Comparison of ENCODE assay signal across 11 mouse cellular contexts in the genomic region with DNA sequence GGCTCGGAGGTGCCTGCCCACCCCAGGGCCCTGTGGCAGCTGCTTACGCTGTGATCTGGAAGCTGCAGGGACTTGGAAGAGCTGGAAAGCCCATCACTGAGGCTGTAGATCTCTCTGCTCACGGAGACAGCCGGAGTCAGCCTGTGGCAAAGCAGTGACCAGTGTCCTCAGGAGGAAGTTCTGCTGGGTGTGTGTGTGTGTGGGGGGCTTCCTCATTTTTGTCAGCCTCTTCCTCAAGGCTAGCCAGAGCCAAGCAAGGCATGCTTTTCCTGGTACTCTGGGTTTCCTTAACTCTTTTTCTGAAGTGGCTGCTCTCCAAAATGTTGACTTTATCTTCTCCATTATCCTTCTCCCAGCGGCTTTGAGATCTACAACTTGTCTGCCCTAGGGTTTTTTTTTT. TPM values are rescaled to one million over a fixed set of nuclear protein-coding genes. Genes with fewer than 3 reads are reported as not detected.
DNase-seq lines count a peak whose midpoint lies in the region; ATAC-seq and TF ChIP-seq lines count a peak whose summit lies in the region.
"Had no signal": no experiment of that assay in that cellular context is flagged by ENCODE, and none has a peak within 500 bp of the region (broad histone marks: within the 10 kb centered on the region; RNA-seq: fewer than 3 reads in every experiment).

No protein-coding gene starts in this region.

- ATAC-seq in intestine, embryonic 15.5 days = no peak
- ATAC-seq in intestine, embryonic 16.5 days = no peak
- no peak for ATAC-seq in heart, embryonic 11.5 days (replicated peaks; ENCODE audit: insufficient number of reproducible peaks, low FRiP score, low TSS enrichment)
- no peak; the same call in 1 of the 2 replicates for ATAC-seq in liver, embryonic 16.5 days (ENCODE audit: low read depth)
- no peak for ATAC-seq in midbrain, embryonic 13.5 days

- TF ChIP-seq EP300 in MEL (IDR thresholded peaks at IDR 0.05; ENCODE audit: low read depth in 1 of 2, low read length in 2 of 2) = 0 out of 4 replicates have a peak, but pooled peaks of 1 of the 2 experiments have one; percentile 31

- WGBS in intestine, embryonic 15.5 days = 63% methylated on average over 5 of the region's 5 CpGs
- 51% methylated on average over 5 of the region's 5 CpGs for WGBS in intestine, embryonic 16.5 days
- WGBS in heart, embryonic 11.5 days (ENCODE audit: insufficient replicate concordance) = 42% methylated on average over 5 of the region's 5 CpGs
- 30% methylated on average over 5 of the region's 5 CpGs for WGBS in liver, embryonic 16.5 days (ENCODE audit: insufficient replicate concordance)
- WGBS in midbrain, embryonic 13.5 days = 74% methylated on average over 5 of the region's 5 CpGs

- peak; percentile 72 for DNase-seq in MEL (ENCODE audit: low read depth, low spot score)
- DNase-seq in retina, postnatal 1 day = no peak
- DNase-seq in frontal cortex, postnatal 14 days (ENCODE audit: low spot score in 2 of 2) = no peak
- DNase-seq: kidney, adult 9 months had no signal

- no peak overlapping the region for H3K4me2 ChIP-seq in intestine, embryonic 15.5 days (replicated peaks)
- no peak overlapping the region for H3K4me2 ChIP-seq in intestine, embryonic 16.5 days (ENCODE audit: low read depth, low read length)
- H3K4me2 ChIP-seq in heart, embryonic 11.5 days = no peak overlapping the region
- H3K4me2 ChIP-seq in liver, embryonic 16.5 days (ENCODE audit: low read depth, low read length) = no peak overlapping the region
- H3K4me2 ChIP-seq in midbrain, embryonic 13.5 days (replicated peaks) = no peak overlapping the region
- H3K4me2 ChIP-seq: embryonic facial prominence, embryonic 13.5 days; limb, embryonic 13.5 days had no signal

- H3K9ac ChIP-seq in intestine, embryonic 15.5 days = no peak overlapping the region
- no peak overlapping the region for H3K9ac ChIP-seq in intestine, embryonic 16.5 days (ENCODE audit: low read depth, low read length)
- peak overlapping the region; percentile 23; the same call in 1 of the 2 replicates for H3K9ac ChIP-seq in MEL (ENCODE audit: control insufficient read depth, low read depth, low read length, poor library complexity, severe bottlenecking)
- H3K9ac ChIP-seq in heart, embryonic 11.5 days (ENCODE audit: low read depth, low read length) = 0 out of 2 replicates have a peak overlapping the region, but pooled peaks have one; percentile 22
- peak overlapping the region; percentile 22; the same call in 1 of the 2 replicates for H3K9ac ChIP-seq in liver, embryonic 16.5 days (ENCODE audit: low read depth, low read length)
- no peak overlapping the region for H3K9ac ChIP-seq in midbrain, embryonic 13.5 days (replicated peaks)
- H3K9ac ChIP-seq: embryonic facial prominence, embryonic 13.5 days had no signal

- 0 out of 2 replicates have a peak, but pooled peaks cover 2% of the 10 kb centered on the region for H3K4me1 ChIP-seq in intestine, embryonic 15.5 days (replicated peaks)
- no peaks in the 10 kb centered on the region for H3K4me1 ChIP-seq in intestine, embryonic 16.5 days (ENCODE audit: control insufficient read depth, insufficient read depth, low read length)
- H3K4me1 ChIP-seq in MEL (ENCODE audit: control insufficient read depth in 1 of 2, insufficient read depth in 2 of 2, low read length in 2 of 2) = peaks cover 8 to 9% of the 10 kb centered on the region in 2 experiments
- no peaks in the 10 kb centered on the region for H3K4me1 ChIP-seq in heart, embryonic 11.5 days (ENCODE audit: control insufficient read depth, insufficient read depth, low read length)
- H3K4me1 ChIP-seq in liver, embryonic 16.5 days (ENCODE audit: control insufficient read depth, low read depth, low read length) = no peaks in the 10 kb centered on the region
- H3K4me1 ChIP-seq in midbrain, embryonic 13.5 days (replicated peaks) = no peaks in the 10 kb centered on the region
- H3K4me1 ChIP-seq: embryonic facial prominence, embryonic 13.5 days; limb, embryonic 13.5 days had no signal

- 0 out of 2 replicates have a peak overlapping the region, but pooled peaks have one; percentile 27 for H3K27ac ChIP-seq in intestine, embryonic 15.5 days
- H3K27ac ChIP-seq in intestine, embryonic 16.5 days (ENCODE audit: low read length) = no peak overlapping the region
- peak overlapping the region; percentile 59 for H3K27ac ChIP-seq in MEL (ENCODE audit: control insufficient read depth, low read depth, low read length)
- 0 out of 2 replicates have a peak overlapping the region, but pooled peaks have one; percentile 29 for H3K27ac ChIP-seq in heart, embryonic 11.5 days (ENCODE audit: low read depth, low read length)
- peak overlapping the region; percentile 53 for H3K27ac ChIP-seq in liver, embryonic 16.5 days (ENCODE audit: low read length)
- no peak overlapping the region for H3K27ac ChIP-seq in midbrain, embryonic 13.5 days
- H3K27ac ChIP-seq: embryonic facial prominence, embryonic 13.5 days; limb, embryonic 13.5 days had no signal

- H3K4me3 ChIP-seq in intestine, embryonic 15.5 days (replicated peaks) = no peak overlapping the region
- H3K4me3 ChIP-seq in intestine, embryonic 16.5 days (ENCODE audit: low read length) = no peak overlapping the region
- H3K4me3 ChIP-seq in MEL (ENCODE audit: control insufficient read depth in 1 of 2, insufficient read depth in 1 of 2, low read depth in 2 of 2, low read length in 2 of 2) = no peak overlapping the region
- H3K4me3 ChIP-seq in heart, embryonic 11.5 days (ENCODE audit: low read depth, low read length) = no peak overlapping the region
- H3K4me3 ChIP-seq in liver, embryonic 16.5 days (ENCODE audit: low read depth, low read length) = no peak overlapping the region
- H3K4me3 ChIP-seq in midbrain, embryonic 13.5 days (replicated peaks) = no peak overlapping the region
- H3K4me3 ChIP-seq: embryonic facial prominence, embryonic 13.5 days; limb, embryonic 13.5 days had no signal

- H3K79me2 ChIP-seq in MEL (ENCODE audit: control insufficient read depth, insufficient read depth, low read length, poor library complexity) = no peaks in the 10 kb centered on the region

- H3K9me3 ChIP-seq in intestine, embryonic 15.5 days = peaks cover 4% of the 10 kb centered on the region; the same call in 1 of the 2 replicates
- 0 out of 2 replicates have a peak, but pooled peaks cover 2% of the 10 kb centered on the region for H3K9me3 ChIP-seq in intestine, embryonic 16.5 days (ENCODE audit: control insufficient read depth, low read length)
- no peaks in the 10 kb centered on the region for H3K9me3 ChIP-seq in MEL (replicated peaks; ENCODE audit: insufficient read depth, low read length)
- H3K9me3 ChIP-seq in heart, embryonic 11.5 days (replicated peaks; ENCODE audit: control insufficient read depth, low read length) = no peaks in the 10 kb centered on the region
- peaks cover 5% of the 10 kb centered on the region; the same call in 1 of the 2 replicates for H3K9me3 ChIP-seq in liver, embryonic 16.5 days (replicated peaks; ENCODE audit: control insufficient read depth, low read length)
- 0 out of 2 replicates have a peak, but pooled peaks cover 4% of the 10 kb centered on the region for H3K9me3 ChIP-seq in midbrain, embryonic 13.5 days
- H3K9me3 ChIP-seq: embryonic facial prominence, embryonic 13.5 days had no signal

- H3K27me3 ChIP-seq in intestine, embryonic 15.5 days (replicated peaks) = no peaks in the 10 kb centered on the region
- no peaks in the 10 kb centered on the region for H3K27me3 ChIP-seq in intestine, embryonic 16.5 days (replicated peaks; ENCODE audit: control insufficient read depth, insufficient read depth, low read length)
- no peaks in the 10 kb centered on the region for H3K27me3 ChIP-seq in MEL (ENCODE audit: control insufficient read depth in 1 of 2, insufficient read depth in 2 of 2, low read length in 2 of 2)
- H3K27me3 ChIP-seq in heart, embryonic 11.5 days (ENCODE audit: control insufficient read depth, insufficient read depth, low read length) = 0 out of 2 replicates have a peak, but pooled peaks cover 2% of the 10 kb centered on the region
- no peaks in the 10 kb centered on the region for H3K27me3 ChIP-seq in liver, embryonic 16.5 days (ENCODE audit: control insufficient read depth, insufficient read depth, low read depth, low read length)
- H3K27me3 ChIP-seq in midbrain, embryonic 13.5 days = no peaks in the 10 kb centered on the region
- H3K27me3 ChIP-seq: embryonic facial prominence, embryonic 13.5 days; limb, embryonic 13.5 days had no signal

- no peak for TF ChIP-seq CTCF in MEL (IDR thresholded peaks at IDR 0.05 in 2 of 3, conservative IDR thresholded peaks at IDR 0.05 in 1 of 3; ENCODE audit: control insufficient read depth in 1 of 3, insufficient read depth in 1 of 3, low read depth in 2 of 3, low read length in 3 of 3, poor library complexity in 1 of 3, severe bottlenecking in 1 of 3)

- no peak for TF ChIP-seq RAD21 in MEL (IDR thresholded peaks at IDR 0.05; ENCODE audit: low read depth, low read length)

- H3K36me3 ChIP-seq in intestine, embryonic 15.5 days = no peaks in the 10 kb centered on the region
- no peaks in the 10 kb centered on the region for H3K36me3 ChIP-seq in intestine, embryonic 16.5 days (ENCODE audit: control insufficient read depth, insufficient read depth, low read length)
- peaks cover 0 to 11% of the 10 kb centered on the region in 2 experiments; a peak in 2 of 4 replicates for H3K36me3 ChIP-seq in MEL (ENCODE audit: control insufficient read depth in 1 of 2, insufficient read depth in 2 of 2, low read length in 2 of 2)
- no peaks in the 10 kb centered on the region for H3K36me3 ChIP-seq in heart, embryonic 11.5 days (ENCODE audit: control insufficient read depth, insufficient read depth, low read length)
- no peaks in the 10 kb centered on the region for H3K36me3 ChIP-seq in liver, embryonic 16.5 days (ENCODE audit: control insufficient read depth, insufficient read depth)
- H3K36me3 ChIP-seq in midbrain, embryonic 13.5 days = no peaks in the 10 kb centered on the region
- H3K36me3 ChIP-seq: embryonic facial prominence, embryonic 13.5 days; limb, embryonic 13.5 days had no signal

- TF ChIP-seq POLR2A in MEL (IDR thresholded peaks at IDR 0.05; ENCODE audit: control insufficient read depth in 1 of 2, insufficient read depth in 1 of 2, low read depth in 1 of 2, low read length in 2 of 2, poor library complexity in 1 of 2) = no peak

RNA-seq across cellular contexts. Expression of gene Vps37b, which starts 27.6 kb away (rescaled TPM):
- polyA plus RNA-seq in intestine, embryonic 15.5 days (2015; fragmentation: Nextera tagmentation; extraction: Ambion mirVana) = 28.2 and 28.8 TPM in 2 replicates
- polyA plus RNA-seq in intestine, embryonic 16.5 days (2015; fragmentation: Nextera tagmentation; extraction: Ambion mirVana) = 25.7 and 27.1 TPM in 2 replicates
- 27.4 and 28.6 TPM in 2 replicates for total RNA-seq in MEL (2012; rRNA removed)
- 10 to 100 TPM in 1 of 2 experiments, not detected in 1; 66.0 TPM for polyA plus RNA-seq in MEL (2012; ENCODE audit: insufficient read depth in 1 of 2, insufficient read length in 2 of 2, low read depth in 1 of 2, low replicate concordance in 2 of 2, missing spikeins in 1 of 2)
- 43.3 and 48.2 TPM in 2 replicates for polyA plus RNA-seq in heart, embryonic 11.5 days (2014; fragmentation: Nextera tagmentation; extraction: Ambion mirVana)
- 14.3 and 16.3 TPM in 2 replicates for polyA plus RNA-seq in liver, embryonic 16.5 days (2015; fragmentation: Nextera tagmentation; extraction: Ambion mirVana)
- polyA plus RNA-seq in midbrain, embryonic 13.5 days (2015; fragmentation: Nextera tagmentation; extraction: Ambion mirVana) = 71.5 and 79.3 TPM in 2 replicates

RNA-seq across cellular contexts. Expression of gene Abcb9, which starts 35.9 kb away (rescaled TPM):
- polyA plus RNA-seq in intestine, embryonic 15.5 days (2015; fragmentation: Nextera tagmentation; extraction: Ambion mirVana) = 2.3 and 2.5 TPM in 2 replicates
- 2.5 and 3.2 TPM in 2 replicates for polyA plus RNA-seq in intestine, embryonic 16.5 days (2015; fragmentation: Nextera tagmentation; extraction: Ambion mirVana)
- 2.1 and 2.4 TPM in 2 replicates for total RNA-seq in MEL (2012; rRNA removed)
- polyA plus RNA-seq in MEL (2012; ENCODE audit: insufficient read depth in 1 of 2, insufficient read length in 2 of 2, low read depth in 1 of 2, low replicate concordance in 2 of 2, missing spikeins in 1 of 2) = 1 to 10 TPM in 1 of 2 experiments, not detected in 1; 8.1 TPM
- polyA plus RNA-seq in heart, embryonic 11.5 days (2014; fragmentation: Nextera tagmentation; extraction: Ambion mirVana) = 1.1 and 1.4 TPM in 2 replicates
- 6.4 and 6.7 TPM in 2 replicates for polyA plus RNA-seq in liver, embryonic 16.5 days (2015; fragmentation: Nextera tagmentation; extraction: Ambion mirVana)
- polyA plus RNA-seq in midbrain, embryonic 13.5 days (2015; fragmentation: Nextera tagmentation; extraction: Ambion mirVana) = 4.7 and 4.9 TPM in 2 replicates

RNA-seq across cellular contexts. Expression of gene Ogfod2, which starts 52.4 kb away (rescaled TPM):
- 26.3 and 29.2 TPM in 2 replicates for polyA plus RNA-seq in intestine, embryonic 15.5 days (2015; fragmentation: Nextera tagmentation; extraction: Ambion mirVana)
- 30.5 and 33.6 TPM in 2 replicates for polyA plus RNA-seq in intestine, embryonic 16.5 days (2015; fragmentation: Nextera tagmentation; extraction: Ambion mirVana)
- total RNA-seq in MEL (2012; rRNA removed) = 37.9 and 39.8 TPM in 2 replicates
- 10 to 100 TPM in 1 of 2 experiments, not detected in 1; 51.2 TPM for polyA plus RNA-seq in MEL (2012; ENCODE audit: insufficient read depth in 1 of 2, insufficient read length in 2 of 2, low read depth in 1 of 2, low replicate concordance in 2 of 2, missing spikeins in 1 of 2)
- polyA plus RNA-seq in heart, embryonic 11.5 days (2014; fragmentation: Nextera tagmentation; extraction: Ambion mirVana) = 13.6 and 14.8 TPM in 2 replicates
- 15.0 and 15.7 TPM in 2 replicates for polyA plus RNA-seq in liver, embryonic 16.5 days (2015; fragmentation: Nextera tagmentation; extraction: Ambion mirVana)
- 25.4 and 30.6 TPM in 2 replicates for polyA plus RNA-seq in midbrain, embryonic 13.5 days (2015; fragmentation: Nextera tagmentation; extraction: Ambion mirVana)

RNA-seq across cellular contexts. Expression of gene Arl6ip4, which starts 56.2 kb away (rescaled TPM):
- polyA plus RNA-seq in intestine, embryonic 15.5 days (2015; fragmentation: Nextera tagmentation; extraction: Ambion mirVana) = 90.8 and 95.4 TPM in 2 replicates
- polyA plus RNA-seq in intestine, embryonic 16.5 days (2015; fragmentation: Nextera tagmentation; extraction: Ambion mirVana) = 78.1 and 84.8 TPM in 2 replicates
- 57.8 and 60.4 TPM in 2 replicates for total RNA-seq in MEL (2012; rRNA removed)
- 100 to 1,000 TPM in 1 of 2 experiments, not detected in 1; 128 TPM for polyA plus RNA-seq in MEL (2012; ENCODE audit: insufficient read depth in 1 of 2, insufficient read length in 2 of 2, low read depth in 1 of 2, low replicate concordance in 2 of 2, missing spikeins in 1 of 2)
- 65.7 and 74.6 TPM in 2 replicates for polyA plus RNA-seq in heart, embryonic 11.5 days (2014; fragmentation: Nextera tagmentation; extraction: Ambion mirVana)
- polyA plus RNA-seq in liver, embryonic 16.5 days (2015; fragmentation: Nextera tagmentation; extraction: Ambion mirVana) = 46.9 and 47.9 TPM in 2 replicates
- 82.3 and 85.8 TPM in 2 replicates for polyA plus RNA-seq in midbrain, embryonic 13.5 days (2015; fragmentation: Nextera tagmentation; extraction: Ambion mirVana)

Comparison
In these comparisons a context has a peak if more than half of its experiments do, and no peak if none do; other contexts are left out.
1. H3K27ac ChIP-seq: peak in intestine, embryonic 15.5 days (single experiment), MEL (single experiment), heart, embryonic 11.5 days (single experiment) and liver, embryonic 16.5 days (single experiment); none in intestine, embryonic 16.5 days (single experiment) and midbrain, embryonic 13.5 days (single experiment).
2. H3K9ac ChIP-seq: peak in MEL (single experiment), heart, embryonic 11.5 days (single experiment) and liver, embryonic 16.5 days (single experiment); none in intestine, embryonic 15.5 days (single experiment), intestine, embryonic 16.5 days (single experiment) and midbrain, embryonic 13.5 days (single experiment).